Mouse (Mus musculus) G1E (cell line): ENCODE data around the gene Thada. TPM values are rescaled to one million over a fixed set of nuclear protein-coding genes. Genes with fewer than 3 reads are reported as not detected.

Source experiments
- ATAC-seq: 2 replicates; pipeline ENCODE4 v1.8.0; 2016; ENCODE audit warnings: mild to moderate bottlenecking; ENCODE audit not compliant: insufficient number of reproducible peaks, poor library complexity, low FRiP score, severe bottlenecking; ENCODE audit errors: extremely low read depth
- DNase-seq: peaks from one replicate; pipeline ENCODE4 v3.0.0; 2012; ENCODE audit warnings: low spot score
- H3K27me3 ChIP-seq: 2 replicates; pipeline ENCODE4 v1.6.1; 2012; ENCODE audit warnings: mild to moderate bottlenecking, low read length, inconsistent platforms; ENCODE audit not compliant: insufficient read depth
- H3K36me3 ChIP-seq: replicated peaks from 2 replicates; pipeline ENCODE3; 2012; ENCODE audit warnings: mild to moderate bottlenecking, inconsistent platforms
- H3K4me1 ChIP-seq: 2 replicates; pipeline ENCODE4 v1.6.1; 2012; ENCODE audit warnings: low read depth, low read length, inconsistent platforms, mixed read lengths; ENCODE audit not compliant: insufficient read depth
- H3K4me3 ChIP-seq: 2 replicates; pipeline ENCODE4 v1.5.1; 2012; ENCODE audit warnings: low read depth, mild to moderate bottlenecking, inconsistent platforms, low read length, moderate library complexity, mixed read lengths
- H3K9me3 ChIP-seq: replicated peaks from 2 replicates; pipeline ENCODE4 v1.6.1; 2012; ENCODE audit warnings: inconsistent platforms
- CTCF ChIP-seq: IDR thresholded peaks from 2 replicates; pipeline ENCODE4 v1.5.1; 2012; ENCODE audit warnings: low read depth, low read length, inconsistent platforms, mixed read lengths
- GATA1 ChIP-seq: IDR thresholded peaks from 2 replicates; pipeline ENCODE4 v1.6.1; 2012; ENCODE audit warnings: borderline replicate concordance, low read length, inconsistent platforms, mixed read lengths
- GATA2 ChIP-seq: IDR thresholded peaks from 2 replicates; pipeline ENCODE4 v1.6.1; 2012; ENCODE audit warnings: low read depth, low read length, inconsistent platforms, borderline replicate concordance
- POLR2AphosphoS5 ChIP-seq: IDR thresholded peaks from 2 replicates; pipeline ENCODE4 v1.6.1; 2012; ENCODE audit warnings: low read depth, low read length, inconsistent platforms; ENCODE audit not compliant: insufficient replicate concordance
- TAL1 ChIP-seq: conservative IDR thresholded peaks from 2 replicates; pipeline ENCODE4 v1.6.1; 2012; ENCODE audit warnings: low read depth, low read length, inconsistent platforms, mixed read lengths
- polyA plus RNA-seq: library from polyadenylated mRNA; stranded (reverse); fragments of >175 nt; gene quantifications from 2 replicates; pipeline ENCODE4 v1.2.3, GENCODE M21; 2012
- total RNA-seq, 2 experiments: library from RNA; stranded (forward) in 1 of 2; stranded (reverse) in 1 of 2; fragments of 200-1000 nt in 1 of 2; fragments of >200 nt in 1 of 2; fragmentation: Nextera tagmentation in 1 of 2; gene quantifications; 2 replicates each; pipeline ENCODE4 v1.2.3; 2014 to 2017

Thada gene
- total and polyA plus RNA-seq, 3 experiments = 2.8 to 55.2 (median 28.1) TPM

- H3K9me3 ChIP-seq = no peaks in the 10 kb centered on the region
- H3K27me3 ChIP-seq = peaks cover 13% of the 10 kb centered on the region
- no peak for TF ChIP-seq TAL1
- TF ChIP-seq POLR2AphosphoS5 = no peak
- no peak for TF ChIP-seq CTCF
- TF ChIP-seq GATA1 = no peak
- TF ChIP-seq GATA2 = no peak
- H3K4me1 ChIP-seq = no peaks in the 10 kb centered on the region
- H3K4me3 ChIP-seq = no peak overlapping the region
- ATAC-seq (no peak), DNase-seq (no peak)
- no peaks in the 10 kb centered on the region for H3K36me3 ChIP-seq
These were observed 31.0 kb upstream of the Thada start for GRCm38 (mm10) chr17:84497026-84497425.

GRCm38 (mm10) chr17:84492255-84492880 is 26.4 kb upstream of the Thada start:
- TF ChIP-seq CTCF (no peak), POLR2AphosphoS5 (no peak), GATA2 (no peak), TAL1 (no peak), GATA1 (no peak)
- ATAC-seq (no peak), DNase-seq (no peak)
- Histone ChIP-seq H3K9me3 (no peaks in the 10 kb centered on the region), H3K36me3 (no peaks in the 10 kb centered on the region), H3K4me3 (no peak overlapping the region), H3K4me1 (no peaks in the 10 kb centered on the region), H3K27me3 (peaks cover 16% of the 10 kb centered on the region)

- Histone ChIP-seq H3K27me3 (peaks cover 15% of the 10 kb centered on the region), H3K36me3 (no peaks in the 10 kb centered on the region), H3K9me3 (no peaks in the 10 kb centered on the region), H3K4me1 (no peaks in the 10 kb centered on the region), H3K4me3 (no peak overlapping the region)
- DNase-seq (no peak), ATAC-seq (no peak)
- TF ChIP-seq CTCF = no peak
- no peak for TF ChIP-seq GATA2
- no peak for TF ChIP-seq GATA1
- no peak for TF ChIP-seq TAL1
These were observed 21.4 kb upstream of the Thada start for GRCm38 (mm10) chr17:84487415-84487814.

- H3K4me1 ChIP-seq = no peaks in the 10 kb centered on the region; the same call in 1 of the 2 replicates
- DNase-seq (no peak), ATAC-seq (no peak)
- TF ChIP-seq TAL1 = no peak
- no peaks in the 10 kb centered on the region for H3K9me3 ChIP-seq
- H3K36me3 ChIP-seq = no peaks in the 10 kb centered on the region
- H3K27me3 ChIP-seq = peaks cover 17% of the 10 kb centered on the region
- no peak overlapping the region for H3K4me3 ChIP-seq
These were observed 17.8 kb upstream of the Thada start for GRCm38 (mm10) chr17:84483673-84484320.

GRCm38 (mm10) chr17:84482831-84483230 is 16.8 kb upstream of the Thada start:
- H3K4me1 ChIP-seq = no peaks in the 10 kb centered on the region; the same call in 1 of the 2 replicates

GRCm38 (mm10) chr17:84480464-84481355 is 14.7 kb upstream of the Thada start:
- ATAC-seq (no peak; the same call in 1 of the 2 replicates), DNase-seq (peak; percentile 23)
- no peaks in the 10 kb centered on the region for H3K9me3 ChIP-seq
- H3K4me1 ChIP-seq = no peaks in the 10 kb centered on the region; the same call in 1 of the 2 replicates
- no peak for TF ChIP-seq CTCF
- no peak for TF ChIP-seq POLR2AphosphoS5
- no peak for TF ChIP-seq GATA1
- no peak for TF ChIP-seq TAL1
- no peak for TF ChIP-seq GATA2
- H3K4me3 ChIP-seq = no peak overlapping the region
- H3K36me3 ChIP-seq = no peaks in the 10 kb centered on the region
- peaks cover 13% of the 10 kb centered on the region for H3K27me3 ChIP-seq

More at GRCm38 (mm10) chr17:84482831-84483230, 16.8 kb upstream of the Thada start:
- DNase-seq = no peak
- TF ChIP-seq GATA1 (no peak), POLR2AphosphoS5 (no peak), CTCF (no peak), GATA2 (no peak), TAL1 (no peak)
- Histone ChIP-seq H3K27me3 (peaks cover 17% of the 10 kb centered on the region), H3K9me3 (no peaks in the 10 kb centered on the region), H3K36me3 (no peaks in the 10 kb centered on the region), H3K4me3 (no peak overlapping the region)
- no peak for ATAC-seq
